Mouse (Mus musculus) naive thymus-derived CD4-positive, alpha-beta T cell, adult 2 months (primary cell): ENCODE measurements around the gene Plxna4.
"Not testable (repeated sequence)": the region's sequence is repeated elsewhere in the genome, so short reads cannot be mapped to it uniquely, and the experiment has no call there.

Experiments
- DNase-seq: peaks from one replicate; pipeline ENCODE4 v3.0.0-alpha.2; 2011; ENCODE audit warnings: low read depth

The Plxna4 gene

GRCm38 (mm10) chr6:32540155-32540554, 47.8 kb downstream of the Plxna4 start:
- DNase-seq, result no peak

DNA sequence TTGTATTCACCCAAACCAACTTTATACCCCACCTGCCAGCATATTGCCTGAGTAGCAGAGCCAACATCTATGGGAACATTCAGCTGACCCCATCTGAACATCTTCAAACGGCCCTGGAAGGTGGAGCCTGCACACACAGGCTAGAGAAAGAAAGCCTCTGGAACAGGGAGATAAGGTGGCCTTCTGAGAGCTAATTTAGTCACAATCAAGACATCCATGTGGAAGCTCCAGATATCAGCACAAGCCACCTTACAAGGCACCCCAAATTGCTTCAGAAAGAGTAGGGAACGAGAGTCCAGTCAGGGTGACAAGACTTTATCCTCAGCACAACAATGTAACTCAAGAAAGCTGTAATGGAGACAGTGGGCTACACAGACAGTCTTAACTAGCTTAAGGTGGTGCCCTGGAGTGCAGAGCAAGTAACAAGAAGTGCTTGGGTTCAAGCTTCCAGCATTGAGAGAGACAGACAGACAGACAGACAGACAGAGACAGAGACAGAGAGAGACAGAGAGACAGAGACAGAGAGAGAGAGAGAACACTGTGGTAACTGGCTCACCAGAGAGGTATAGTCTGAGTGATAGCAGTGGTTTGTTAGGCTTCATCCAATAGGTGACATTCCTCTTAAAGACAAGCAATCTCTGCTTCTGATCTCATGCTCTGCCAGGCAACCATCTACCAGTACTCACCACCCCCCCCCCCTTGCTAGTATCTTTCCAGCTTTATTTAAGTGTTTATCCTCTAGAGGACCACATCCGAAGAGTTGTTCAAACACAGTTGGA, 53.8 kb downstream of the Plxna4 start:
- no peak for DNase-seq

DNA sequence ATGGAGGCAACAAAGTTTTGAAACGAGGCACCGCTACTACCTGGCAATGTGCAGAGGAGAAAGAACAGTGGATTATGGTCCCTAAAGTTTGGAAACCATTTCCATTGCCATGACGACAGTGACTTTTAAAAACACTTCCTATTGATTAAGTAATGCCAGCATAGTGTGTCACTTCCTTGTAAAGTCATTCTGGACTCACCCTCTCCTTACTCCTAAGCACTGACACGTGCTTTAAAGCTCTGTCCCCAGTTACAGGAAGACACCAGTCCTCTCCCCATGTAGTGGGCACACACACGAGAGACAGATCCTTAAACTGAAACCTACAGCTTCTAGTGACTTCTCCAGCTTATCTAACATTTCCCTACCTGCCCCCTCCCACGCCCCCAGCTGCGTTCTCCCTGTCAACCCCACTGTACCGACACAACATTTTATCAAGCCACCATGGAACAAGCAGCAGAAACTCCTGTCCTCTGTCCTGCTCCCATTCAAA, 59.9 kb downstream of the Plxna4 start:
- no peak for DNase-seq

DNA sequence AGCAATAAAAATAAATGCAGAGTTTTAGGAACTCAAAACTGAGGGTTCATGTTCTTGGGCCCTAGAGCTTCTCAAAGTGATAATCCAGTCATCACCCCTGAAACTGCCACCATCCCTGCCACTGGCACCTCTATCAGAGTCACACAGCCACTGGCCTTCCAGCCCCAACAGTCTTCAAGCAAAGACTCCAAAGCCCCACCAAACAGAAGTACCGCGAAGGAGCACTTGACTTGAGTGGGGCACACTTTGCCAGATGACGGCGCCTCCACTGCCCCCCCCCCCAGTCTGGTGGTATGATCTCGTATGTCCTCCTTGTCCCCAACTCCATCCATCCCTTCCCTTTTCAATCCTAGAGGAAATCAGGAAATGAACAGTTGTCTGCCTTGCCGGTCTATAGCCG, 60.5 kb downstream of the Plxna4 start:
- no peak for DNase-seq

DNA sequence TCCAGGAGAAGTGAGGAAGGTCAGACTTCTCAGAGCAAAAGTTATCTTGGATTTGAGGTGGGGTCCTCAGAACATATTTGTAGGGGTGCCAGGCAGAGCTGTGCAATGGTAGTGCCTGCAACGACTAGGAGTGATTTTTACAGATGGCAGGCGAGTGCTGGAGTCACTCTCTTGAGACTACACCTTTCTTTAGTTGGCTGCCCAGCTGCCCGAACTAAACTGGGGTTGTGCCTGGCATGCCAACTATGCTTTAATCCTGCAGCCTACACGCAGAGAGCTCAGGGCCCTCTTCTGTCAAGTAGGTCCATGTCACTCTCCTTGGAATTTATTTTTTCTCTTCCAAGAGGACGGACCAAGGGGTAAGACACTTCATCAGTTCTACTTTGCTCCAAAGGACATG, 61.2 kb downstream of the Plxna4 start:
- DNase-seq, result no peak

- DNase-seq, result no peak
These were observed 67.9 kb downstream of the Plxna4 start for GRCm38 (mm10) chr6:32520097-32520496.

GRCm38 (mm10) chr6:32518617-32519016, 69.4 kb downstream of the Plxna4 start:
- DNase-seq, result no peak

- DNase-seq, result no peak
These were observed 73.9 kb downstream of the Plxna4 start for GRCm38 (mm10) chr6:32514096-32514495.

DNA sequence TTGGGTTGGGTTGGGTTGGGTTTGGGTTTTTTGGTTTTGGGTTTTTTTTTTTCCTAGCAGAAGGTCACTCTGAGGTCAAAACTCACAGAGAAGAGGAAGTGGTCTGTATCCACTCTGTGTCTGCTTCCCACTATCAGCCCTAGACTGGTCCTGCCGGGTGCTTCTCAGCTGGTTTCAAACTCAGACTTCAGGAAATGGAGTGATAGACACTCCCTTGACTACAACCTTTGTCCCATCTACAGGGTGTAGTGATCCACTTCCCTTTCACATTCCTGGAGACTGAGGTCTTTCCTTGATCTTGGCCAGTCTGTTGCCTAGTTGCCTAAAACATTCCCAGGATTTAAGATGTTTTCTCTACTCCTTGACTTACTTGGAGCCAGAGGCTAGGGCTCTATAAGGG, 76.0 kb downstream of the Plxna4 start:
- no peak for DNase-seq

GRCm38 (mm10) chr6:32510924-32511323, 77.1 kb downstream of the Plxna4 start:
- DNase-seq, result no peak

GRCm38 (mm10) chr6:32510491-32510890, 77.5 kb downstream of the Plxna4 start:
- DNase-seq, result no peak

- no peak for DNase-seq
These were observed 78.9 kb downstream of the Plxna4 start for GRCm38 (mm10) chr6:32509046-32509445.

- DNase-seq, result no peak
These were observed 83.0 kb downstream of the Plxna4 start for GRCm38 (mm10) chr6:32504963-32505362.

DNA sequence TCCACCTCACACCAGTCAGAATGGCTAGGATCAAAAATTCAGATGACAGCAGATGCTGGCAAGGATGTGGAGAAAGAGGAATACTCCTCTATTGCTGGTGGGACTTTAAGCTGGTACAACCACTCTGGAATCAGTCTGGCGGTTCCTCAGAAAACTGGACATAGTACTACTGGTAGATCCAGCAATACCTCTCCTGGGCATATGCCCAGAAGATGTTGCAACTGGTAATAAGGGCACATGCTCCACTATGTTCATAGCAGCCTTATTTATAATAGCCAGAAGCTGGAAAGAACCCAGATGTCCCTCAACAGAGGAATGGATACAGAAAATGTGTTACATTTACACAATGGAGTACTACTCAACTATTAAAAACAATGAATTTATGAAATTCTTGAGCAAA, 86.8 kb downstream of the Plxna4 start:
- not testable (repeated sequence) for DNase-seq

- no peak for DNase-seq
These were observed 89.9 kb downstream of the Plxna4 start for GRCm38 (mm10) chr6:32498106-32498505.

GRCm38 (mm10) chr6:32496109-32496508, 91.9 kb downstream of the Plxna4 start:
- no peak for DNase-seq

- no peak for DNase-seq
These were observed 92.5 kb downstream of the Plxna4 start for GRCm38 (mm10) chr6:32495532-32495931.

DNA sequence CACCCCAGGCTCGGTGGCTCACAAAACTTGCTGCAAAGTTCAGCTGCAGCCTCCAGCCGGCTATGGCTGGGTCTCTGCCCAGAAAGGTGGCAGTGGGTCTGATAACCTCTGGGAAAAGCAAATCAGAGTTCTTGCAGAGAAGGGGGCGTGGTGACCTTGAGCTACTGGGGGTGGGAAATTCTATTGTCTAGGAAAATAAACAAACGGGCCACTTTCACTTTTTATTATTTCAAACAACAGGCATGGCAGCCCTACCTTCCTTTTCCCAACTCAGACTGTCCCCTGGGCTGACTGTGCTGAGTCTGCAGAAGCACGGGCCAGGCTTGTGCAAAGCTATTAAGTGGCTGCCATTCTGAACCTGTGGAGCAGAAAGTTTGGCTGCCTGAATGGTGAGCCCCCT, 94.4 kb downstream of the Plxna4 start:
- no peak for DNase-seq

DNA sequence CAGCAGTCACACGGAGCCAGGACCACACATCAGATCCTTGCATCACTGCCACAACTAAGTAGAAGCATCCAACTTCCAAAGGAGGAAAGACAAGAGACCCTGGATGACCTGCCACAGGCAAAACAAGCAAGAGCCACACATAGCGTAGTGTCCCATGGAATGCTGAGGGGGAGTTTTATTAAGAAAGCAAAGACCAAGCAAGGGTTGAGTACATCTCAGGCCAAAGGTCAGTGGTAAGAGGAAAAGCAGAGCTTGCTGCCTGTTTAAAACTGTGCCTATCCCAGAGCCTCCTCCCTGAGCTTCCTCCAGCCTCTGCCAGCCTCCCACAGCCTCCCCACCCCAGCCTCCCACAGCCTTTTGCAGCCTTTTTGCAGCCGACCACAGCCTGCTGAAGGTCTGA, 100.9 kb downstream of the Plxna4 start:
- no peak for DNase-seq

- DNase-seq, result no peak
These were observed 105.5 kb downstream of the Plxna4 start for GRCm38 (mm10) chr6:32482469-32482868.

GRCm38 (mm10) chr6:32480741-32481140, 107.3 kb downstream of the Plxna4 start:
- DNase-seq, result no peak

- no peak for DNase-seq
These were observed 108.2 kb downstream of the Plxna4 start for GRCm38 (mm10) chr6:32479765-32480164.

DNA sequence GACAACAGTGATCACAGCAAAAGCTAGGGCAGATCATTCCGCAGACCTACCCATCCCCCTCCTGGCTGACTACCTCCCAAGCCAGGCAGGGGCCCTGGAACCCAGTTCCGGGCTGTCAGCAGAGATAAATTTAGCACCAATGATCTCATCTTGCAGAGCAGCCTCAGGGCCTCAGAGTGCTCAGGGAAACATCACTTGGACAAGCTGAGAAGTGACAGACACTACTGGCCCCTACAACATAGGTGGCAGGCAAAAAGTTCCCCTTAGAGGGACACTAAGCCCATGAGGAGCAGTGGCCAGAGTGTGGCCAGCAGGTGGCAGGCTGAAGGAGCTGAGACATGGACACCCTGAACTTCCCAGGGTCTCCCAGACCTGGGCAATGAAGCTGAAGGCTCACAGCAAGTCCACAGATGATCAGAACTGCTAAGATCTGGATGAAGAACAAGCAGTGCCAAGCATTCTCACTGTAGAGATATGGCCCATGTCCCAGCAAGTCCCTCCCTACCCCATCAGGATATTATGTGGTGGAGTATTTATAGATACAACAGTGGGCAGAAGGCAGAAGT, 108.7 kb downstream of the Plxna4 start:
- no peak for DNase-seq

GRCm38 (mm10) chr6:32475958-32476357, 112.0 kb downstream of the Plxna4 start:
- no peak for DNase-seq
